Mouse (Mus musculus) forebrain, embryonic 12.5 days (tissue): ENCODE measurements around the gene Pald1. TPM values are rescaled to one million over a fixed set of nuclear protein-coding genes. Genes with fewer than 3 reads are reported as not detected.

Experiments
- ATAC-seq: fragments of 200-750 bp; cut with Nextera tagmentation; 2 replicates; pipeline ENCODE4 v1.8.0; 2017; ENCODE audit warnings: moderate TSS enrichment; ENCODE audit not compliant: low FRiP score
- H3K27ac ChIP-seq: fragments of 300-500 bp; sonication (generic); 2 replicates; pipeline ENCODE4 v1.5.1; 2016; ENCODE audit warnings: mild to moderate bottlenecking
- H3K27me3 ChIP-seq: fragments of 300-500 bp; sonication (generic); 2 replicates; pipeline ENCODE4 v1.6.1; 2016; ENCODE audit warnings: mild to moderate bottlenecking
- H3K36me3 ChIP-seq: fragments of 300-500 bp; sonication (generic); replicated peaks from 2 replicates; pipeline ENCODE4 v1.6.1; 2016; ENCODE audit warnings: mild to moderate bottlenecking
- H3K4me1 ChIP-seq: fragments of 300-500 bp; sonication (generic); 2 replicates; pipeline ENCODE4 v1.6.1; 2016
- H3K4me2 ChIP-seq: fragments of 300-500 bp; sonication (generic); 2 replicates; pipeline ENCODE4 v1.6.1; 2016; ENCODE audit warnings: mild to moderate bottlenecking, moderate library complexity
- H3K4me3 ChIP-seq: fragments of 300-500 bp; sonication (generic); replicated peaks from 2 replicates; pipeline ENCODE4 v1.5.1; 2016; ENCODE audit warnings: mild to moderate bottlenecking
- H3K9ac ChIP-seq: fragments of 300-500 bp; sonication (generic); 2 replicates; pipeline ENCODE4 v1.6.1; 2016; ENCODE audit warnings: mild to moderate bottlenecking
- H3K9me3 ChIP-seq: fragments of 300-500 bp; sonication (generic); 2 replicates; pipeline ENCODE4 v1.6.1; 2016
- WGBS: fragments of 180-500 bp; shearing (Covaris S2); methylation state at CpG from one replicate; pipeline ENCODE4 v1.1.7; 2016; 5-methylcytosine and 5-hydroxymethylcytosine counted together
- polyA plus RNA-seq: library from polyadenylated mRNA; unstranded; fragments of >200 nt; fragmentation: Nextera tagmentation; extraction: Ambion mirVana; gene quantifications from 2 replicates; pipeline ENCODE4 v1.2.1, GENCODE M21; 2016

Gene Pald1
- polyA plus RNA-seq, 1 experiment from 2014 or later, result 20.7 TPM

DNA sequence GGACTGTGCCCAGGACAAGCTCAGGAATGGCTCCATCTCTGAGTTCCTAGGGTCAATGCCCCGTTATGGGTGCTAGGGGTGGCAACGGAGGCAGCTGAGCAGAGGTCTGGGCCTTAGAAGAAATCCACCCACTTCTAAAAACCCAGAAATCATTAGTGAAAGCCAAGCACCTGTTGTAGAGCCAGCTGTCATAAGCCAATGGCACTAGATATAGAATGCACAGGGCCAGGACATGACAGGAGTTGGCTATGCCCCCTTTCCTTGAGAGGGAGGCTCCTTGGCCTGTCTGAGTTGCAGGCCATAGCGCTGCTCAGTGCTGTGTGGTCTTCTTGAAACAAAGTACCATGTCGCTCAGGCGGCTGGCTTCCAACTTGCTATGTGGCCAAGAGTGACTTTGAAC, 17.1 kb upstream of the Pald1 start:
- Histone ChIP-seq H3K4me1 (no peaks in the 10 kb centered on the region), H3K27ac (no peak overlapping the region), H3K9ac (no peak overlapping the region), H3K27me3 (no peaks in the 10 kb centered on the region), H3K4me3 (no peak overlapping the region), H3K4me2 (no peak overlapping the region), H3K36me3 (no peaks in the 10 kb centered on the region), H3K9me3 (no peaks in the 10 kb centered on the region)
- 90% methylated on average over 5 of the region's 5 CpGs for WGBS
- no peak for ATAC-seq

DNA sequence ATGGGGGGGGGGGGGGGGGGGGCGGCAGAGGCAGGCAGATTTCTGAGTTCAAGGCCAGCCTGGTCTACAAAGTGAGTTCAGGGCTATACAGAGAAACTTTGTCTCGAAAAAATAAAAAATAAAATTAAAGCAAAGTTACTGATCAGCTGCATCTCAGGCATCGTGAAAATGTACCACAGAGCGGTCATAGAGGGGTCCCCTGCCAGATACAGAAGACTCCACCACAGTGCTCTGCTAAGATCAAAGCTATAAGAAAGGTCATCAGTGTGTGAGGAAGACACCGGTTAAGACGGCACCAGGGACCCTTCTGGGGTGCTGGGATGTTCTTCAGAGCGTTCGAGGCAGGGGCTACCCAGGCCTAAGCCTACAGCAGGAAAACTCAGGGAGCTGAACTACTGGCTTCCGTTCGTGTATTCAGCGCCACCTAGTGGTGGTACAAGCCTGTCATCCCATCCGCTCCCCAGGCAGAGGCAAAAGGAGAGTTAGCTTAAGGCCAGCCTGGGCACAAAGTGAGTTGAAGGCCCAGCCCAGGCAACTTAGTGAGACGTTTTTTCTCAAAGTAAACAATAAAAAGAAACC, 15.9 kb upstream of the Pald1 start:
- no peaks in the 10 kb centered on the region for H3K36me3 ChIP-seq
- ATAC-seq, result peak; percentile 80
- H3K9me3 ChIP-seq, result no peaks in the 10 kb centered on the region
- no peak overlapping the region for H3K9ac ChIP-seq
- 0 out of 2 replicates have a peak, but pooled peaks cover 4% of the 10 kb centered on the region for H3K27me3 ChIP-seq
- no peak overlapping the region for H3K4me2 ChIP-seq
- peaks cover 5% of the 10 kb centered on the region; the same call in 1 of the 2 replicates for H3K4me1 ChIP-seq
- no peak overlapping the region for H3K4me3 ChIP-seq
- 26% methylated on average over 13 of the region's 13 CpGs for whole genome bisulfite sequencing
- no peak overlapping the region for H3K27ac ChIP-seq

DNA sequence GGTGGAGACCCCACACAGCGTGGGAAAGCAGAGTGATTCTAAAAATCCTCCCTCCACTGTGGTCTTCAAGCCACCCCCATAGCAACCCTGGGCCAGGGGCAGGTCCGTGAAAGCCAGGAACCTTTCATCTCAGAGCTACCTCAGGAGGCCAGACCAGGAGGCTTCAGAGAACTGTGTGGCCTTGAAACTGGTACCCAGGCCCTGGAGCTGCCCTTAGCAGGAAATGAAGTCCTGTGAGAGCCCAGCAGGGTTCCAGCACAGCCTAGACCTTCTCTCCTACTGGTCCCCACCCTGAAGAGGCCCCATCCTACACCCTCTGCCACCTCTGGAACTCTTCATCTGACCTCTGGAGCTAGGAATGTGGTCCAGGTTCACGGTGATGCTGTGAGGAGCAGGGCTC, 14.8 kb upstream of the Pald1 start:
- H3K4me3 ChIP-seq, result no peak overlapping the region
- H3K9ac ChIP-seq, result no peak overlapping the region
- H3K4me2 ChIP-seq, result no peak overlapping the region
- H3K27ac ChIP-seq, result no peak overlapping the region
- H3K36me3 ChIP-seq, result no peaks in the 10 kb centered on the region
- ATAC-seq, result no peak
- H3K9me3 ChIP-seq, result no peaks in the 10 kb centered on the region
- WGBS, result 50% methylated on average over 3 of the region's 3 CpGs
- 0 out of 2 replicates have a peak, but pooled peaks cover 6% of the 10 kb centered on the region for H3K27me3 ChIP-seq
- H3K4me1 ChIP-seq, result peaks cover 5% of the 10 kb centered on the region; the same call in 1 of the 2 replicates

DNA sequence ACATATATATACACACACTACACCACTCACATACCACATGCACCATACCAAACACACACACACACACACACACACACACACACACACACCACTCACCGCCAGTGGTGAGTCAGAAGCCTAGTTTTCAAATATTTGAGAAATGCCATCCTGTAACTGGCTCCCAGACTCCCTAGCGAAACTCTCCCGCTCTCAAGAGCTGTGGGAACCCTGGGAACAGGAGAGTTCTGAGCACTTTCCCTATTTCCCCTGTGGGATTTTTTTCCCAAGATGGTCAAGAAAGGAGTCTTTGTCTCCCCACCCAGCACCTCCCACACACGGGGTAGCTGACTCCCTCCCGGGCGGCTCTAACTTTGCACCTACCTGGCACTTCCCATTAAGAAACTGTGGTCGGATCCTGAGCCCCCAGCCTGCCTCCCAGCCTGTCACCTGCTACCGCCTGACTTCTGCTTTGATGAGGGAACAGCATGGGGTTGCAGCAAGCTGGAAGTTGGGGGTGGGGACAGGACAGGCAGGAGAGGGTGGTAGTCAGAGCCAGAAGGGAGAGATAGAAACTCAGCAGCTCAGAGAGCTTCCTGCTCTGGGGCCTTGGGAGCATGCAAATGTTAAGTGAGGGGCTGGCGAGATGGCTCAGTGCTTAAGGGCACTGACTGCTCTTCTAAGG, 11.3 kb upstream of the Pald1 start:
- no peak overlapping the region for H3K4me2 ChIP-seq
- no peak overlapping the region for H3K9ac ChIP-seq
- no peak overlapping the region for H3K4me3 ChIP-seq
- H3K27ac ChIP-seq, result no peak overlapping the region
- H3K9me3 ChIP-seq, result no peaks in the 10 kb centered on the region
- H3K27me3 ChIP-seq, result 0 out of 2 replicates have a peak, but pooled peaks cover 6% of the 10 kb centered on the region
- WGBS, result 21% methylated on average over 9 of the region's 9 CpGs
- H3K36me3 ChIP-seq, result no peaks in the 10 kb centered on the region
- peaks cover 5% of the 10 kb centered on the region; the same call in 1 of the 2 replicates for H3K4me1 ChIP-seq
- no peak for ATAC-seq

DNA sequence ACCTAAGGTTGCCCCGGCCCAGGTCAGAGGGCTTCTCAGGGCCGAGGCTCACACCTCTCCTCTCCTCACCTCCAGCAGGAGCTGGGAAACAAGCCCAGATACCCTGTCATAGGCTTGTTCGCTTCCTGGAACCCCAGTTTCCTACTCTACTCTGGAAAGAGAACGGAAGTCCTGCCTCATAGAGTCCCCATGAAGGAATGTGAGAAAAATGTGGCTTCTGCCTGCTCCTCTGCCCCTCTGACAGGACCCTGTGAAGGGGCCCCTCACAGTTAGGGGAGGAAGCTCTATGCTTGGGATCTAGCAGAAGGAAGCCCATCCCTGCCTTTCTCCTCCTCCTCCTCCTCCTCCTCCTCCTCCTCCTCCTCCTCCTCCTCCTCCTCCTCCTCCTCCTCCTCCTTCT, 9.3 kb upstream of the Pald1 start:
- 0 out of 2 replicates have a peak, but pooled peaks cover 6% of the 10 kb centered on the region for H3K27me3 ChIP-seq
- H3K9ac ChIP-seq, result no peak overlapping the region
- no peak for ATAC-seq
- WGBS, result 62% methylated on average over 4 of the region's 4 CpGs
- H3K4me3 ChIP-seq, result no peak overlapping the region
- peaks cover 8% of the 10 kb centered on the region; the same call in 1 of the 2 replicates for H3K4me1 ChIP-seq
- no peak overlapping the region for H3K4me2 ChIP-seq
- no peaks in the 10 kb centered on the region for H3K36me3 ChIP-seq
- no peak overlapping the region for H3K27ac ChIP-seq
- no peaks in the 10 kb centered on the region for H3K9me3 ChIP-seq

DNA sequence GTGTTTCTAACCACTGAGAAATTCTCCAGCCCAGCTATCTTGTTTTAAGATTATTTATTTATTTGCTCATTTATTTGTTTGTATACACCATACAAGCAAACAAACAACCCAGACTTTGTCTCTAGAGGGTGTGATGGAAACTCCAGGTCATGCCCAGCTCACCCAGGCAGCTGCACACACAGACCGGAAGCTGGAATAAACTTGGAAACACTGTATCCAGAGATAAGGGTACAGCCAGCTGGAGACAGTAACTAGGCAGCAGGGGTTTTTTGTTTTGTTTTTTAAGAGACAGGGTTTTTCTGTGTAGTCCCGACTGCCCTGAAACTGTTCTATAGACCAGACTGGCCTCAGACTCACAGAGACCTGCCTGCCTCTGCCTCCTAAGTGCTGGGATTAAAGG, 6.8 kb upstream of the Pald1 start:
- 76% methylated on average over 2 of the region's 2 CpGs for WGBS
- H3K4me3 ChIP-seq, result no peak overlapping the region
- H3K27me3 ChIP-seq, result 0 out of 2 replicates have a peak, but pooled peaks cover 6% of the 10 kb centered on the region
- no peak overlapping the region for H3K27ac ChIP-seq
- no peak for ATAC-seq
- no peak overlapping the region for H3K9ac ChIP-seq
- H3K9me3 ChIP-seq, result no peaks in the 10 kb centered on the region
- H3K4me1 ChIP-seq, result peaks cover 8% of the 10 kb centered on the region; the same call in 1 of the 2 replicates
- no peaks in the 10 kb centered on the region for H3K36me3 ChIP-seq
- no peak overlapping the region for H3K4me2 ChIP-seq

DNA sequence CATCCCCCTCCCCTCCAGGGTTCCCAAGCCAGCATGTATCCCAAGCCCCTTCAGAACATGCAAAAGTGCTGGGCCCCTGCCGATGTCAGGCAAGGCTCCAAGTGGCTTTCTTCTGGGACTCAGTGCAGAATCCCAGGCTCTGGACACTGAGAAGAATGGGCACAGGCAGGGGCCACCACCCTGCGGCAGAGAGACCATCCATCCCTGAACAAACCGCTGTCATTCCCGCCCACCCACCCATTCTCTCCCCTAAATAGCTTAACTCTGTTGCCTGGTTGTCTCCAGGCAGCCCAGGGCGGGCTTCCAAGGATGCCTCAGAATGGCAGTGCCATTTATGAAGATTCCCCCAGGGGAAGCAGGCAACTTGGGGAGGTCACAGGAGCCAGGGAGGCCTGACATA, 5.7 kb upstream of the Pald1 start:
- no peaks in the 10 kb centered on the region for H3K9me3 ChIP-seq
- ATAC-seq, result no peak
- H3K4me1 ChIP-seq, result peaks cover 7% of the 10 kb centered on the region
- 40% methylated on average over 5 of the region's 5 CpGs for WGBS
- H3K4me3 ChIP-seq, result no peak overlapping the region
- no peaks in the 10 kb centered on the region for H3K36me3 ChIP-seq
- no peak overlapping the region for H3K4me2 ChIP-seq
- no peak overlapping the region for H3K27ac ChIP-seq
- 0 out of 2 replicates have a peak, but pooled peaks cover 12% of the 10 kb centered on the region for H3K27me3 ChIP-seq
- H3K9ac ChIP-seq, result no peak overlapping the region

DNA sequence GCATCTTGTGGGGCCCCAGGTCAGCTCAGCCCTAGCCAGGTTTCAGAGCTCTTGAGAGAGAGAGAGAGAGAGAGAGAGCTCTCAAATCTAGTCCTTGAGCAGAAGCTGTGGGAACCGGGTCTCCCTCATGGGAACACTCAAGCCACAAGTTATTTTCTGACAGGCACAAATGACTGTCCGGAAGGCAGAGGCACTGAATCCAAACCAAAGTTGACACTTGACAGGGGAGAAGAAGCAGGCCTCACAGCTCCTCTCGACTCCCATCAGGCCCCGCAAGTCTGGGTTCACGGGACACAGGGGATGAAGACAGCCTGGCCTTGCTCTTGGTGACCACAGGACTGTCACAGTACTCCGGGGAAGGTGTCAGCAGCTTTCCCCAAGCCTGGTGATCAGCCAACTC, 3.0 kb upstream of the Pald1 start:
- H3K27me3 ChIP-seq, result peaks cover 27% of the 10 kb centered on the region
- WGBS, result 79% methylated on average over 6 of the region's 6 CpGs
- H3K9me3 ChIP-seq, result no peaks in the 10 kb centered on the region
- no peak overlapping the region for H3K27ac ChIP-seq
- peaks cover 29% of the 10 kb centered on the region for H3K4me1 ChIP-seq
- no peaks in the 10 kb centered on the region for H3K36me3 ChIP-seq
- no peak overlapping the region for H3K9ac ChIP-seq
- no peak for ATAC-seq
- no peak overlapping the region for H3K4me2 ChIP-seq
- H3K4me3 ChIP-seq, result no peak overlapping the region

DNA sequence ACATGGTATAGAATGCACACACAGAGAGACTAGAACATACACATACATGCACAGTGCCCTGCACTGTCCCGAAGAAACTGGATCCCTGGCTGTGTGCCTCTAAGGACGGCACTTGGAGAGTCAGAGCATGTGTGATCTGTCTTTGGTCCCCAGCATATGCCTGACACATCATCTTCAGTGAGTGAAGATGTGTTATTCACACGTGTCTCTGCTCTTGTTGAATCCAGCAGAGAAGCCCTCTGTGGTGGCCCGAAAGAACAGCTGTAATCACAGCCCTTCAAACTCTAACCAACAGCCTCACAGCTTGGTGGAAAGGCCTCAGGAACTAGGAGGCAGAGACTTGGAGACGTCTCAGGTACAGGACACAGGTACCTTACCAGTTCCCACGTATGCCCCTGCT, 1.8 kb upstream of the Pald1 start:
- Histone ChIP-seq H3K4me3 (no peak overlapping the region), H3K9me3 (no peaks in the 10 kb centered on the region), H3K27ac (no peak overlapping the region), H3K9ac (no peak overlapping the region), H3K36me3 (no peaks in the 10 kb centered on the region), H3K4me1 (peaks cover 35% of the 10 kb centered on the region), H3K4me2 (no peak overlapping the region), H3K27me3 (peaks cover 38% of the 10 kb centered on the region)
- no peak for ATAC-seq
- WGBS, result 83% methylated on average over 6 of the region's 6 CpGs

DNA sequence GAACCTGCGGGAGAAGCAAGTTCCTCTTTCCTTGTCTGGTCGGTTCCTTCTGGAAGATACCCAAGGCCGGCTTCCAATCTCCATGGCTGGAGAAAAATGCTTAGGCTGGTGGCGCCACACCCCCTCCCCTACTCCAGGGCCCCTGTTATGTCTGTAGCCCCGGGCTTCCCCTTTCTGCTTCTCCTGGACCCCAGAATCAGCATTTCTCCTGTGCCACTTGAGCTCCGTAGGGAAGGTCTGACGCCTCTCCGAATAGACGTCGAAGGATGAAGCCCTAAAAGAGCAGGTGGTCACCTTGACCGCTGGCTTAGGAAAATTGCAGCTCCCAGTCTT, 351 bp upstream of the Pald1 start:
- Histone ChIP-seq H3K4me3 (peak overlapping the region; percentile 65), H3K36me3 (no peaks in the 10 kb centered on the region), H3K4me2 (peak overlapping the region; percentile 93), H3K9ac (peak overlapping the region; percentile 72), H3K27me3 (peaks cover 39% of the 10 kb centered on the region), H3K27ac (no peak overlapping the region), H3K4me1 (peaks cover 36% of the 10 kb centered on the region), H3K9me3 (no peaks in the 10 kb centered on the region)
- WGBS, result 2% methylated on average over 11 of the region's 11 CpGs
- ATAC-seq, result no peak; the same call in 1 of the 2 replicates

DNA sequence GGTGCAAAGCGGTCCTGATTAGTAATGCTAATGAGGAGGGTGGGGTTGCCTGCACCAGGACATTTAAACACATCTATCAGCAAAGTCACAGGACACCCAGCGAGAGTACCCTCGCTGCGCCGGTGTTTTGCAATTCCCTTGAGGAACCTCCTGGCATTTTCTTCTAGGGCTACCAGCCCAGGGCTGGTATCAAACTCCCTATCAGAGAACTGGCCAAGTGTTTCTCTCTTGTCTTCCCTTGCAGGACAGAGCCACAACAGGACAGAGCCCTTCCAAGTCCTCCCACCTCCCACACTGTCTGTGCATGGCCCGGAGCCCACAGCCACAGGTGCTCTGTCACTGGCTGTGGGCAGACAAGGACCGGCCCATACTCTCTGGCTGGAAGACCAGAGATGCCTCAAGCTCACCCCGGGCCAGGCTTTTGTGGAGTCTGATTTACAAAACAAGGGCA, 1.0 kb downstream of the Pald1 start:
- H3K9me3 ChIP-seq, result no peaks in the 10 kb centered on the region
- ATAC-seq, result no peak
- peaks cover 36% of the 10 kb centered on the region for H3K4me1 ChIP-seq
- H3K27ac ChIP-seq, result no peak overlapping the region
- H3K36me3 ChIP-seq, result no peaks in the 10 kb centered on the region
- peak overlapping the region; percentile 93 for H3K4me2 ChIP-seq
- WGBS, result 2% methylated on average over 8 of the region's 8 CpGs
- H3K4me3 ChIP-seq, result peak overlapping the region; percentile 65
- H3K27me3 ChIP-seq, result peaks cover 39% of the 10 kb centered on the region
- H3K9ac ChIP-seq, result peak overlapping the region; percentile 72

DNA sequence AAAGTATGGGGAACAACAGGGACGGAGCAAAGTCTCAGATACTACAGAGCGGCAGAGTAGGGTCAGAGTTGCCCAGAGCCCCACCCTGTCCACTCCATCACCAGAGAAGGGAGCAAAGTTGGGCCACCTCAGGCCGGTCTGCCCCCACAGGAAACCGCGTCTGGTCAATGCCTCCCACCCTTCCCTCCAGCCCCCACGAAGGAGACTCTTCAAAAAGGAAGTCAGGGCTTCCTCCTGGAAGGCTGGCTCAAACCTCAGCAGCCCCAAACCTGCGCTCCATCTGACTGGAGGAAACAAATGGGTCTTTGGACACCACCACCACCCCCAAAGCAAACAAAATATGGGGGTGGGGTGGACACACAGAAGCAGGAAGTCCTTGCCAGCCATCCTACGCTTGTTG, 1.5 kb downstream of the Pald1 start:
- no peak overlapping the region for H3K27ac ChIP-seq
- no peaks in the 10 kb centered on the region for H3K36me3 ChIP-seq
- no peak for ATAC-seq
- 22% methylated on average over 8 of the region's 8 CpGs for WGBS
- H3K4me2 ChIP-seq, result peak overlapping the region; percentile 93
- H3K4me1 ChIP-seq, result peaks cover 36% of the 10 kb centered on the region
- H3K27me3 ChIP-seq, result peaks cover 39% of the 10 kb centered on the region
- peak overlapping the region; percentile 72; the same call in 1 of the 2 replicates for H3K9ac ChIP-seq
- no peaks in the 10 kb centered on the region for H3K9me3 ChIP-seq
- peak overlapping the region; percentile 65 for H3K4me3 ChIP-seq

DNA sequence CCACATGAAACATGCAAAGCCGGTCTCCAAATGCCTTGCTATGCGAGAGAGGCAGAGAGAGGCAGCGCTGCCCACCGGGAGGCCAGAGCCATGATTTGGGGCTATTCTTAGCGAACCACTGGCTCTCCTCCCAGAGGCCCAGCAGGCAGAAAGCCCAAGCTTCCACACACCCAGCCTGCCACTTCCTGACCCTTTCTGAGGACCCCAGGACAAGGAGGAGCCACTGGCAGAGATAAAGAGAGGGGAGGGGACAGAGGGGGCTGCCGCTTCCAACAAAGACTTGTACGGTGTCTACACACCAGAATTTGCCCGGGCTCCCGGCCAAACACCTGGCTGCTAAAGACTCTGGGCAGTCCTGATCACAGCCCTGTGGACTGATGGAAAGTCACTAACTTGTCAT, 3.1 kb downstream of the Pald1 start:
- ATAC-seq, result no peak
- no peaks in the 10 kb centered on the region for H3K36me3 ChIP-seq
- H3K4me2 ChIP-seq, result peak overlapping the region; percentile 8; the same call in 1 of the 2 replicates
- 11% methylated on average over 9 of the region's 9 CpGs for WGBS
- no peak overlapping the region; the same call in 1 of the 2 replicates for H3K9ac ChIP-seq
- H3K27me3 ChIP-seq, result peaks cover 39% of the 10 kb centered on the region
- no peak overlapping the region for H3K4me3 ChIP-seq
- H3K9me3 ChIP-seq, result no peaks in the 10 kb centered on the region
- no peak overlapping the region for H3K27ac ChIP-seq
- H3K4me1 ChIP-seq, result peaks cover 36% of the 10 kb centered on the region
